Mouse (Mus musculus): Measurements from ENCODE around the gene Dhdh. TPM values are rescaled to one million over a fixed set of nuclear protein-coding genes. Genes with fewer than 3 reads are reported as not detected.

Dhdh gene
- polyA plus RNA-seq, 1 experiment from 2014 or later: 4.9 TPM

- Histone ChIP-seq H3K4me3 (ENCODE audit: low read depth, low read length) (no peak overlapping the region), H3K9ac (ENCODE audit: low read depth, low read length) (no peak overlapping the region), H3K36me3 (ENCODE audit: control insufficient read depth, insufficient read depth, low read length) (peaks cover 42% of the 10 kb centered on the region), H3K4me2 (no peak overlapping the region), H3K27ac (ENCODE audit: low read depth, low read length) (no peak overlapping the region), H3K4me1 (ENCODE audit: control insufficient read depth, insufficient read depth, low read length) (peaks cover under 1% of the 10 kb centered on the region; the same call in 1 of the 2 replicates), H3K27me3 (ENCODE audit: control insufficient read depth, insufficient read depth, low read length) (no peaks in the 10 kb centered on the region), H3K9me3 (replicated peaks; ENCODE audit: control insufficient read depth, low read length) (no peaks in the 10 kb centered on the region)
- ATAC-seq (replicated peaks; ENCODE audit: insufficient number of reproducible peaks, low FRiP score, low TSS enrichment): no peak
- WGBS (ENCODE audit: insufficient replicate concordance): 83% methylated on average over 9 of the region's 9 CpGs
Observed at GRCm38 (mm10) chr7:45494548-45494947, 5.9 kb upstream of the Dhdh start.

DNA sequence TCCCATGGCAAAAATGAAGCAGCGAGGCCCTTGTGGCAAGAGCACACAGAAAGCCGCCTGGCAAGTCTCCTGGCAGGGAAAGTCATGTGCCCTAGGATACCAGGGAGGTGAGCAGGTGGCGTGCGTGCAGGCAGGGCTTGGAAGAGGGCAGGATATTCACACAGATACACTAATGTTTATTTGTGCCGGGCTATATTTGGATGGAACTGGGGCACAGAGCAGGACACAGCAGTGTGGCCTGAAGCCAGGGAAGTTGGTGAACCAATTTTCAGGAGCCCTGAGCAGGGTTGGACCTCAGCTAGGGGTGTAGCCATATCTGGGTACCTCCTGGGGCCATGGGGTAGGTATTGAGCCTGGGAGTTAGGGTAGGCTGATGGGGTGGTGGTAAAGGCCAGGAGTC, 4.3 kb upstream of the Dhdh start:
- H3K27me3 ChIP-seq (ENCODE audit: control insufficient read depth, insufficient read depth, low read length): no peaks in the 10 kb centered on the region
- peaks cover 29% of the 10 kb centered on the region for H3K36me3 ChIP-seq (ENCODE audit: control insufficient read depth, insufficient read depth, low read length)
- H3K27ac ChIP-seq (ENCODE audit: low read depth, low read length): no peak overlapping the region

GRCm38 (mm10) chr7:45492225-45492844, 3.7 kb upstream of the Dhdh start:
- Histone ChIP-seq H3K9me3 (replicated peaks; ENCODE audit: control insufficient read depth, low read length) (no peaks in the 10 kb centered on the region), H3K27ac (ENCODE audit: low read depth, low read length) (no peak overlapping the region), H3K9ac (ENCODE audit: low read depth, low read length) (no peak overlapping the region), H3K27me3 (ENCODE audit: control insufficient read depth, insufficient read depth, low read length) (no peaks in the 10 kb centered on the region), H3K36me3 (ENCODE audit: control insufficient read depth, insufficient read depth, low read length) (peaks cover 27% of the 10 kb centered on the region), H3K4me1 (ENCODE audit: control insufficient read depth, insufficient read depth, low read length) (0 out of 2 replicates have a peak, but pooled peaks cover 3% of the 10 kb centered on the region), H3K4me2 (no peak overlapping the region), H3K4me3 (ENCODE audit: low read depth, low read length) (no peak overlapping the region)
- WGBS (ENCODE audit: insufficient replicate concordance): 91% methylated on average over 8 of the region's 8 CpGs
- ATAC-seq (replicated peaks; ENCODE audit: insufficient number of reproducible peaks, low FRiP score, low TSS enrichment): no peak

More for the DNA sequence above, 4.3 kb upstream of the Dhdh start:
- Histone ChIP-seq H3K4me3 (ENCODE audit: low read depth, low read length) (no peak overlapping the region), H3K4me2 (no peak overlapping the region), H3K9me3 (replicated peaks; ENCODE audit: control insufficient read depth, low read length) (no peaks in the 10 kb centered on the region), H3K4me1 (ENCODE audit: control insufficient read depth, insufficient read depth, low read length) (0 out of 2 replicates have a peak, but pooled peaks cover 3% of the 10 kb centered on the region), H3K9ac (ENCODE audit: low read depth, low read length) (no peak overlapping the region)
- 88% methylated on average over 5 of the region's 5 CpGs for WGBS (ENCODE audit: insufficient replicate concordance)
- ATAC-seq (replicated peaks; ENCODE audit: insufficient number of reproducible peaks, low FRiP score, low TSS enrichment): no peak

DNA sequence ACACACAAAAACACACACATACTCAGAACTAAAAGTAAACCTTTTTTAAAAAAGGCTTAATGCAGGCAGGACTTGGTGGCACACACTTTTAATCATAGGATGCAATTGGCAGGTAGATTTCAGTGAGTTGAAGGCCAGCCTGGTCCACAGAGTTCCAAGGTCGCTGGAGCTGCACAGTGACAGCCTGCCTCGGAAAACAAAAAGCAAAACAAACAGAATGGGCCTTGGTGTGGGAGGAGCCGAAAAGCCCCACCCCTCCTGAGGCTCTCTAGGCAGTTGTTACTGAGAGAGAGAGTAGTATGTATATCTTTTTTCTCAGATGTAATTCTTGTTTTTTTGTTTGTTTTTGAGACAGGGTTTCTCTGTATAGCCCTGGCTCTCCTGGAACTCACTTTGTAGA, 2.7 kb upstream of the Dhdh start:
- 26% methylated on average over 3 of the region's 3 CpGs for WGBS (ENCODE audit: insufficient replicate concordance)
- Histone ChIP-seq H3K27ac (ENCODE audit: low read depth, low read length) (no peak overlapping the region), H3K9ac (ENCODE audit: low read depth, low read length) (no peak overlapping the region), H3K4me1 (ENCODE audit: control insufficient read depth, insufficient read depth, low read length) (0 out of 2 replicates have a peak, but pooled peaks cover 3% of the 10 kb centered on the region), H3K36me3 (ENCODE audit: control insufficient read depth, insufficient read depth, low read length) (peaks cover 27% of the 10 kb centered on the region), H3K9me3 (replicated peaks; ENCODE audit: control insufficient read depth, low read length) (no peaks in the 10 kb centered on the region), H3K4me2 (peak overlapping the region; percentile 27), H3K27me3 (ENCODE audit: control insufficient read depth, insufficient read depth, low read length) (no peaks in the 10 kb centered on the region), H3K4me3 (ENCODE audit: low read depth, low read length) (no peak overlapping the region)
- ATAC-seq (replicated peaks; ENCODE audit: insufficient number of reproducible peaks, low FRiP score, low TSS enrichment): no peak

DNA sequence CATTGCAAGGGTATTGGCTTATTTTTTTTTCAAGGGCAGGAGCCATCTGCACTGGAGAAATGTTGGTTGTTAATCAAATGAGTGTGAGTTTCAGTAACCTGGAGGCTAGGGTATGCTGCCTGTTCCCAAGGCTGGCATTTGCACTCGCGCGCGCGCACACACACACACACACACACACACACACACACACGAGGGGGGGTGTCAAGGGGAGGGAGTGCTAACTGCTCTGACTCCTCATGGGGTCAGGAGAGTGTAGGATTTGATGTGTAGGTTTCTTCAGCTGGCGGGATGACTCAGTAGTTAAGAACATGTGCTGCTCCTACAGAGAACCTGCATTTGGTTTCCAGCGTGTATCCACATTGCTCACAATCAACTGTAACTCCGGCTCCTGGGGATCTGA, 2.2 kb upstream of the Dhdh start:
- Histone ChIP-seq H3K27me3 (ENCODE audit: control insufficient read depth, insufficient read depth, low read length) (no peaks in the 10 kb centered on the region), H3K36me3 (ENCODE audit: control insufficient read depth, insufficient read depth, low read length) (peaks cover 27% of the 10 kb centered on the region), H3K4me1 (ENCODE audit: control insufficient read depth, insufficient read depth, low read length) (0 out of 2 replicates have a peak, but pooled peaks cover 3% of the 10 kb centered on the region), H3K9ac (ENCODE audit: low read depth, low read length) (no peak overlapping the region), H3K4me2 (peak overlapping the region; percentile 27), H3K4me3 (ENCODE audit: low read depth, low read length) (no peak overlapping the region), H3K27ac (ENCODE audit: low read depth, low read length) (no peak overlapping the region), H3K9me3 (replicated peaks; ENCODE audit: control insufficient read depth, low read length) (no peaks in the 10 kb centered on the region)
- 0 out of 2 replicates have a peak, but pooled peaks have one; percentile 12 for ATAC-seq (replicated peaks; ENCODE audit: insufficient number of reproducible peaks, low FRiP score, low TSS enrichment)
- WGBS (ENCODE audit: insufficient replicate concordance): 40% methylated on average over 9 of the region's 9 CpGs

GRCm38 (mm10) chr7:45489578-45489977, 973 bp upstream of the Dhdh start:
- no peak overlapping the region for H3K9ac ChIP-seq (ENCODE audit: low read depth, low read length)
- WGBS (ENCODE audit: insufficient replicate concordance): 55% methylated on average over 7 of the region's 7 CpGs
- H3K27ac ChIP-seq (ENCODE audit: low read depth, low read length): no peak overlapping the region
- H3K4me3 ChIP-seq (ENCODE audit: low read depth, low read length): no peak overlapping the region
- 0 out of 2 replicates have a peak overlapping the region, but pooled peaks have one; percentile 76 for H3K4me2 ChIP-seq
- H3K27me3 ChIP-seq (ENCODE audit: control insufficient read depth, insufficient read depth, low read length): no peaks in the 10 kb centered on the region
- H3K36me3 ChIP-seq (ENCODE audit: control insufficient read depth, insufficient read depth, low read length): peaks cover 17% of the 10 kb centered on the region
- H3K9me3 ChIP-seq (replicated peaks; ENCODE audit: control insufficient read depth, low read length): no peaks in the 10 kb centered on the region
- H3K4me1 ChIP-seq (ENCODE audit: control insufficient read depth, insufficient read depth, low read length): 0 out of 2 replicates have a peak, but pooled peaks cover 3% of the 10 kb centered on the region
- ATAC-seq (replicated peaks; ENCODE audit: insufficient number of reproducible peaks, low FRiP score, low TSS enrichment): no peak

DNA sequence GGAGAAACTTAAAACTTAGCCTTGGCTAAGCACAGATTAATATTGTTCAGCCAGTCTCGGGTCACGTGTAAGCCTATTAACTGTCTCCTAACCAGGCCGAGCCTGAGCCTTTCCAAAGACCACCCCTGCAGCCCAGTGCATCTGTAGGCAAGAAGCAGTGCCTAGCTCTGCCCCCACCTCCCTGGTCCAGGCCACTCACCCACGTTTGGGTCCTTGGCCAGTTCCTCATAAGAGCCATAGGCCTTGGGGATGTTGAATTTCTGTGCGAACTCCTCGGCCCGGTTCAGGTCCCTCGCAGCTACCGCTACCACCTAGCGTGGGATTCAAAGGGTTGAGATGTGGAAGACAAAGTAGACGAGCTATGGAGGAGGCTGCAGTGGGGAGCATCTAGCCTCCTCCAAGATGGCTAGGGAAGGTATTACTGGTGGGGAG, 728 bp downstream of the Dhdh start:
- H3K4me2 ChIP-seq: peak overlapping the region; percentile 76
- peak overlapping the region; percentile 54; the same call in 1 of the 2 replicates for H3K27ac ChIP-seq (ENCODE audit: low read depth, low read length)
- H3K36me3 ChIP-seq (ENCODE audit: control insufficient read depth, insufficient read depth, low read length): peaks cover 5% of the 10 kb centered on the region; the same call in 1 of the 2 replicates
- H3K9me3 ChIP-seq (replicated peaks; ENCODE audit: control insufficient read depth, low read length): no peaks in the 10 kb centered on the region
- 0 out of 2 replicates have a peak, but pooled peaks cover 3% of the 10 kb centered on the region for H3K4me1 ChIP-seq (ENCODE audit: control insufficient read depth, insufficient read depth, low read length)
- H3K9ac ChIP-seq (ENCODE audit: low read depth, low read length): peak overlapping the region; percentile 80
- peak overlapping the region; percentile 55 for H3K4me3 ChIP-seq (ENCODE audit: low read depth, low read length)
- ATAC-seq (replicated peaks; ENCODE audit: insufficient number of reproducible peaks, low FRiP score, low TSS enrichment): no peak
- WGBS (ENCODE audit: insufficient replicate concordance): 29% methylated on average over 11 of the region's 11 CpGs
- no peaks in the 10 kb centered on the region for H3K27me3 ChIP-seq (ENCODE audit: control insufficient read depth, insufficient read depth, low read length)

- H3K4me3 ChIP-seq (ENCODE audit: low read depth, low read length): no peak within 1 kb of the TSS
Observed at GRCm38 (mm10) chr7:45486761-45487415, 1.7 kb downstream of the Dhdh start, which contains the start of gene Gm45808. Gene Gm45808 (minus strand): TSS chr7:45486811.

More at GRCm38 (mm10) chr7:45486761-45487415, 1.7 kb downstream of the Dhdh start, which contains the start of gene Gm45808:
- no peaks in the 10 kb centered on the region for H3K36me3 ChIP-seq (ENCODE audit: control insufficient read depth, insufficient read depth, low read length)
- no peak within 1 kb of the TSS for H3K4me2 ChIP-seq
- H3K27ac ChIP-seq (ENCODE audit: low read depth, low read length): no peak within 1 kb of the TSS
- H3K4me1 ChIP-seq (ENCODE audit: control insufficient read depth, insufficient read depth, low read length): 0 out of 2 replicates have a peak, but pooled peaks cover 3% of the 10 kb centered on the region
- WGBS (ENCODE audit: insufficient replicate concordance): 79% methylated on average over 12 of the region's 12 CpGs
- ATAC-seq (replicated peaks; ENCODE audit: insufficient number of reproducible peaks, low FRiP score, low TSS enrichment): no peak
- H3K9me3 ChIP-seq (replicated peaks; ENCODE audit: control insufficient read depth, low read length): no peaks in the 10 kb centered on the region
- no peaks in the 10 kb centered on the region for H3K27me3 ChIP-seq (ENCODE audit: control insufficient read depth, insufficient read depth, low read length)
- H3K9ac ChIP-seq (ENCODE audit: low read depth, low read length): no peak within 1 kb of the TSS

Measured in heart, embryonic 11.5 days (tissue).